Mouse (Mus musculus): ENCODE measurements around the gene Sptssa.
"Not testable (repeated sequence)": the region's sequence is repeated elsewhere in the genome, so short reads cannot be mapped to it uniquely, and the experiment has no call there.

Gene Sptssa

GRCm38 (mm10) chr12:54656396-54657171, at the start of gene Sptssa:
Sptssa (minus strand) TSS chr12:54656573.
- peak; percentile 96 for DNase-seq (ENCODE audit: extremely low spot score, low spot score)

- DNase-seq (ENCODE audit: extremely low spot score, low spot score) = no peak
Measured at GRCm38 (mm10) chr12:54699394-54699793, 43.0 kb upstream of the Sptssa start.

DNA sequence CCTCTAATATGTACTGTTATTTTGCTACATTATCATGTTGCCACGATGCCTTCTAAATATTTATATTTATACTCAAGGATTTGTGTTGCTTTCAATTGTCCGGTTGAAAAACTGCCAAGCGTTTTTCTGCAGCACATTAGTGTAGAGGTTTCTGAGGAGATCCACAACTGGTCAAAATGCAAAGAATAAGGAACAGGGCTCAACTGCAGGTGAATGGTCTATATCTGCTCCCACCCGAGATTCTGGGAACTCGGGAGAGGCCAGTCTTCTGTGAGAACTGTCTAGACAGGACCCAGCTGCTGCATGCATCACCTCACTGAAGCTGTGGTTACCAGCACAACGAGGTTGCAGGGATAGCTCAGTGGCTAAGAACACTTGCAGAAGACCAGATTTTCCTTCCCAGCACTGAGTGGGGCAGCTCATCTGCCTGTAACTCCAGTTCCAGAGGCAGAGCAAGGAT, 41.4 kb upstream of the Sptssa start:
- DNase-seq (ENCODE audit: extremely low spot score, low spot score) = no peak

GRCm38 (mm10) chr12:54697003-54697597, 40.7 kb upstream of the Sptssa start:
- DNase-seq (ENCODE audit: extremely low spot score, low spot score) = peak; percentile 21

- peak; percentile 89 for DNase-seq (ENCODE audit: extremely low spot score, low spot score)
Measured at GRCm38 (mm10) chr12:54696242-54697002, 40.0 kb upstream of the Sptssa start.

DNA sequence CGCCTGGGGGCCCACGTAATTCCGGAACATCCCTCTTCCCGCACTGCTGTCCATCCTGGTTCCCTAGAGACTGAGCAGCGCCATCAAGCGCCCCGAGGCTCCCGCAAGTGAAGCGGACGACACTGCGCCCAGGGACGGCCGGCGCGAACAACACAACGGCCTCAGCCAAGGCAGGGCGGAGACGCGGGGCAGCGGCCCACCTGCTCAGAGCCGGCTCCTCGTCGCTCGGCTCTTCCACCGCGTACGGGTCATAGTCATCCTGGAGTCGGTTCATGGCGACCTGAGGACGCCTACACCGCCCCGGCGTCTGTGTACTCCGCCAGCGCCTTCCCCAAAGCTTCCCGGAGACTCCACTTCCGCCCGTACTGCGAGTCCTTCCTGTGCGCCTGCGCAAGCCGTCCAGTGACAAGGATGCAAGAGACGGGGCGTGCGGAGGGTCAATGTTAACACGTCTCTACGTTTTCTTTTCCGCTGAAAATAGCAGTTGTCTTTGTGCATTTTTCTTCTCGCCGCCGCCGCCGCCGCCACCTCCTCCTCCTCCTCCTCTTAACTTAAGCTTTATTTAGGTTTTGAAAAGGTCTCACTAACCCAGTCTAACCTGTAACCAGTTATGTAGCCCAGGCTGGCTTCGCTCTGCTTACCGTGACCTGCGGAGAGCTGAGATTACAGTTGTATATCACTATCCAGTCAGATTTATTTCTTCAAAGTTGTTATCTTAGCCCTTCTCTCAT, 39.3 kb upstream of the Sptssa start, which contains the start of gene Eapp:
Eapp (minus strand) TSS at position 387 of the 731 bp plus-strand sequence.
- peak; percentile 92 for DNase-seq (ENCODE audit: extremely low spot score, low spot score)

DNA sequence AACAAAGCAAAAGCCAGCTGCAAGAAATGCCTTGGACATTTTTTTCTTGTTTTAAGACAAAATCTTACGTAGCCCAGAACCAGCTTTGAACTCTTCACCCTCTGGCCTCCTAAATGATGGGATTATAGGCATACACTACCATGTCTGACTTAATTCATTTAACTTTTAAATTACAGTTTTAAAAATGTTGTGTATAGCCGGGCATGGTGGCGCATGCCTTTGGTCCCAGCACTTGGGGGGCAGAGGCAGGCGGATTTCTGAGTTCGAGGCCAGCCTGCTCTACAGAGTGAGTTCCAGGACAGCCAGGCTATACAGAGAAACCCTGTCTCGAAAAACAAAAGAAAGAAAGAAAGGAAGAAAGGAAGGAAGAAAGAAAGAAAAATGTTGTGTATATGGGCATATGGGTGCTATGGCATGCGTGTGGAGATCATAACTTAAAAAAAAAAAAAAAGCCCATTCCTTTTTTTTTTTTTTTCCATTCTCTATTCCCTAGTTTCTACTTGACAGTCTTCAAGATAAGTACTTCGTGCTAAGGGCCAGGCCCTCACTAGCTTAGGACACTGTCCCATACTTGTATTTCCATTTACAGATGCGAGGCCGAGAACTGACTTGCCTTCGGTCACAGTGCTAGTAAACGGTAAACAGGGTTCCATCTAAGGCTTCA, 38.6 kb upstream of the Sptssa start:
- DNase-seq (ENCODE audit: extremely low spot score, low spot score) = no peak

DNA sequence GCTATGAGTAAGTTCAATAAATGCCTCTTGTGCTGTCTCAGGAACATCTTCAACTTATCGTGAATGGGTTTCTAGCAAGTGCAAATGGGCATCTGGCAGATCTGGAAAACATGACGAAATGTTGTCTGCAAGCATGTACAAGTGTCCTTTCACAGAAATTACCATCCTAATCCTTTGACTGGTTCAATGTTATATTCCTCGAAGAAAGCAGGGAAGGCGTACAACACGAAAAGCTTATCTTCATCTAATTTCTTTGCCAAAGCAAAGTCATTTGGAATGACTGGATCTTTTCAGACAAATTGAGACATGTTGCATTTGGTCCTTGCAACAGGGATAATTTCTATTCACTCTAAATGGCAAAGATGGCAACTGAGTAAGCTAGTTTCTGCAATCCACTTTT, 32.7 kb upstream of the Sptssa start:
- DNase-seq (ENCODE audit: extremely low spot score, low spot score) = no peak

- DNase-seq (ENCODE audit: extremely low spot score, low spot score) = no peak
Measured at GRCm38 (mm10) chr12:54683182-54683581, 26.8 kb upstream of the Sptssa start.

DNA sequence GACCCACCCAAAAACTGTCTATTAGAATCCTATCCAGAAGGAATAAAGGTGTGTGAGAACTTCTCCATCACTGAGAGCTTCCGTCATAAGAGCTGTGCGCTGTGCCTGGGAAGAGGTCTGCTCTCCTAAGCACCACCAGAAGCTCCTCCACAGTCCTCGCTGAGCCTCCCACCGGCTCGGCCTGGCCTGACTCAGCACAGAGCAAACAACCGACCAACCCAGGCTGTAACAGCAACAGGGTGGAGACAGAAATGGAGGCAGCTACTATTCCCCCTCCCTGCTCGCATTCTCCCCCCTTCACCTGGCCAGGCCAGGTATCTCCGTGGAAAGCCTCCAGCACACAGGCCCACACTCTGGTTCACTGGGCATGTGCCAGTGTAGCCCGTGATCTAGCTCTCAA, 20.3 kb upstream of the Sptssa start:
- DNase-seq (ENCODE audit: extremely low spot score, low spot score) = no peak

DNA sequence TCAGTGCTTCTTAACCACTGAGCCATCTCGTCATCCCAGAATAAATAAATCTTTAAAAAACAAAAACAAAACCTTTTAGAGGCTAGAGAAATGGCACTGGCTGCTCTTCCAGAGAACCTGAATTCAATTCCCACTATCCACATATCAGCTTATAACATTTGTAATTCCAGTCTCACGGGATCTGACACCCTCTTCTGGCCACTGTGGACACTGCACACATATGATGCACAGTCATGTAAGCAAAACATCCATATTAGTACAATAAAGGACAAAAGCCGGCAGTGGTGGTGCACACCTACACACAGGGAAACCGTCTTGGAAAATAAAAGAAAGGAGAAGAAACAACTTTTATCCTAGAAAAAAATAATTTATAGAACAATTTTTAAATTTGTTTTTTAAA, 19.0 kb upstream of the Sptssa start:
- no peak for DNase-seq (ENCODE audit: extremely low spot score, low spot score)

GRCm38 (mm10) chr12:54671262-54671661, 14.9 kb upstream of the Sptssa start:
- DNase-seq (ENCODE audit: extremely low spot score, low spot score) = no peak

DNA sequence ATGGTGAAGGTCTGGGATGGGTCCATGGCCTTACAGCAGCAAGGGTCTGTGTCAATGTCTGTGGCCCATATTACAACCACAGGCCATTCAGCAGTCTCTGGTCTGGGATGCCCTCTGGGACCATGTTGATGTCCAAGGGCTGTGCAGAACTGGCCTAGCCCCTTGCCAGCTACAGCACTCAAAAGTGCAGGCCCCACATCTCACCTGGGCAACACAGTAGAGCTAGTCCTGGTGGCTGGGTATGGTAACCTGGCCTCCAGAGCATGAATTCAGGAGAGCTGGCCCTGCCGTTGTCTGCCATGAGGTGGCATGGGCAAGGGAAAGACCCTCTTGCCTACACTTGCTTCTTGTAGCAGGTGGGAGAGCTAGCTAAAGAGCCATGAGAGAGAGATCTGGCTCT, 11.8 kb upstream of the Sptssa start:
- DNase-seq (ENCODE audit: extremely low spot score, low spot score) = no peak

GRCm38 (mm10) chr12:54665526-54665925, 9.2 kb upstream of the Sptssa start:
- no peak for DNase-seq (ENCODE audit: extremely low spot score, low spot score)

DNA sequence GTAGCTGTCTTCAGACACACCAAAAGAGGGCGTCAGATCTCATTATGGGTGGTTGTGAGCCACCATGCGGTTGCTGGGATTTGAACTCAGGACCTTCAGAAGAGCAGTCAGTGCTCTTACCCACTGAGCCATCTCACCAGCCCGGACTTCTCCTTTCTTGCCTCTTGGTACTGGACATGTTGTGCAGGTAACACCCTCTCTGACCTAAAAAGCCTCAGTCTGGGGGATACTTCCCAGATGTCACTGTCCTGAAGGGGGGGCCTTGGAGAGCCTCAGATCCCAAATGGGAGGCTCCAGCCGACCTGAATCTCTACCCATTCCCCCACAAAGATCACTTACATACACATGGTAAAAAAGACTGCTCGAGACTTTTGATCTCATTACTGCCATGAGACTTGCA, 5.1 kb upstream of the Sptssa start:
- DNase-seq (ENCODE audit: extremely low spot score, low spot score) = not testable (repeated sequence)

GRCm38 (mm10) chr12:54659901-54660300, 3.5 kb upstream of the Sptssa start:
- no peak for DNase-seq (ENCODE audit: extremely low spot score, low spot score)

GRCm38 (mm10) chr12:54658425-54659092, 2.2 kb upstream of the Sptssa start:
- DNase-seq (ENCODE audit: extremely low spot score, low spot score) = no peak

- DNase-seq (ENCODE audit: extremely low spot score, low spot score) = no peak
Measured at GRCm38 (mm10) chr12:54657951-54658350, 1.6 kb upstream of the Sptssa start.

DNA sequence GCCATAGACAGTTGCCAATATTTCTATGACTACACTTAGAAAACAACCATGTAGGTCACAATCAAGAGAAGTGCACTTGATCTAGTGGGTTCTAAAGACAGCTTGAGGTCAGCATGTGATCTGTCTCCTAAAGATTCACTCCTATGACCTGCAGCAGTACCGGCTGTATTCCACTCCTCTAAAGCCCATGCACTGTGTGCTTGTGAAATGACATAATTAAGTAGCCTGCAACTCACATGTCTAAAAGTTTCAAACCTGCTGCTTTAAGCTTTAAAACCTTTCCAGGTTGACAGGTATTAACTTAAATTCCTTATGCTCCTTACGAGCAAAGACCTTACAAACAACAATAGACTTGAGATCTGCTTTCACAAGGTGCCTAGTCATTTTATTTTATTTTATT, 853 bp upstream of the Sptssa start:
- DNase-seq (ENCODE audit: extremely low spot score, low spot score) = no peak

GRCm38 (mm10) chr12:54656039-54656395, 356 bp downstream of the Sptssa start:
- no peak for DNase-seq (ENCODE audit: extremely low spot score, low spot score)

Data from neural tube, embryonic 10.5 days (tissue).